Mouse (Mus musculus) megakaryocyte, adult 5-6 weeks (primary cell): ENCODE measurements around the gene Urm1. TPM values are rescaled to one million over a fixed set of nuclear protein-coding genes. Genes with fewer than 3 reads are reported as not detected.
A peak's percentile ranks its signal among the peaks of the same experiment; 100 is the strongest.
"Not testable (repeated sequence)": the region's sequence is repeated elsewhere in the genome, so short reads cannot be mapped to it uniquely, and the experiment has no call there.

Source experiments
- ATAC-seq: 2 replicates; pipeline ENCODE4 v1.8.0; 2016; ENCODE audit warnings: mild to moderate bottlenecking, inconsistent platforms; ENCODE audit not compliant: poor library complexity, severe bottlenecking
- total RNA-seq, 2 experiments: library from RNA; stranded (forward) in 1 of 2; stranded (reverse) in 1 of 2; fragments of 153-499, 151-499 nt in 1 of 2; fragments of 221-1000, 200-1000 nt in 1 of 2; gene quantifications; 2 replicates each; pipeline versions ENCODE4 v1.2.3 to v1.2.4; 2015 to 2017

Urm1 gene
- total RNA-seq (2015) (8.2 and 9.3 TPM in 2 replicates), total RNA-seq (2017) (16.1 and 17.8 TPM in 2 replicates)

GRCm38 (mm10) chr2:29820025-29820817, at the start of gene Urm1:
Urm1 (plus strand) TSS chr2:29820075.
- ATAC-seq = peak; percentile 75

- ATAC-seq = no peak
Measured at GRCm38 (mm10) chr2:29770162-29770561, 49.7 kb upstream of the Urm1 start.

GRCm38 (mm10) chr2:29771611-29772461, 48.0 kb upstream of the Urm1 start:
- ATAC-seq = peak; percentile 88

- ATAC-seq = peak; percentile 66
Measured at GRCm38 (mm10) chr2:29773323-29773722, 46.6 kb upstream of the Urm1 start.

- not testable (repeated sequence) for ATAC-seq
Measured at GRCm38 (mm10) chr2:29781256-29781655, 38.6 kb upstream of the Urm1 start.

- no peak for ATAC-seq
Measured at GRCm38 (mm10) chr2:29784290-29784689, 35.6 kb upstream of the Urm1 start.

- ATAC-seq = peak; percentile 89
Measured at GRCm38 (mm10) chr2:29787104-29787917, 32.6 kb upstream of the Urm1 start, which contains the start of gene Coq4. Coq4 (plus strand) TSS chr2:29787493.

DNA sequence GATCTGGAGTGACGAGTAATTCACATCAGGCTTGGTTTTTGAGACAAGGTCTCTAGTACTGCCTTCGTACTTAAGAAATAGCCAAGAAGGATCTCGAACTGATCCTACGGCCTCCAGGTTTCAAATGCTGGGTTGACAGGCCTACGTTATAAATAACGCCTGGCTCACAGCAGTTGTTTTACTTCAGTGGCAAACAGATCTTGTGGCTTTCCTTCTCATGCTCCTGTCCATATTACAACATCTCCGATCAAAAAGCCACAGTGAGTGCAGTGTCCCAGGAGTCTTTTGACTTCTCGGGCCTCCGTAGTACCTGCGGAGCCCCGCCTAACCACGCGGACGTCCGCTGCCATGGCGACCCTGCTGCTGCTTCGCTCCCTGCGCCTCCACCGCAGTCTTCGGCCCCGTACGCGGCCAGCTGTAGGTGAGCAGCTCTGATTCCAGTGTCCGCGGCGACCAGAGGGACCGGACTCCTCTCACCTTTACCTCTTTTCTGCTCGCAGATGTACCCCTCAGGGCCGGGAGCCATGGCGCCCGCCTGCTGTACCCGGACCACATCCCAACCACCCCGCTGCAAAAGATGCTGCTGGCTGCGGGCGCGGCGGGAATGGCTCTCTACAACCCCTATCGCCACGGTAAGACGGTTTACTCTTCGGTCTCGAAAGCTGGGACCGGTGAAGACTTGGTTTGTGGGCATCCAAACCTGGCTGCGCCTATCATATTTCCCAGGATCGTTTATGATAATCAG, 31.8 kb upstream of the Urm1 start, which contains the start of gene Trub2:
TSS of gene Trub2 (minus strand) at position 566 of the 745 bp plus-strand sequence.
- peak; percentile 92 for ATAC-seq

DNA sequence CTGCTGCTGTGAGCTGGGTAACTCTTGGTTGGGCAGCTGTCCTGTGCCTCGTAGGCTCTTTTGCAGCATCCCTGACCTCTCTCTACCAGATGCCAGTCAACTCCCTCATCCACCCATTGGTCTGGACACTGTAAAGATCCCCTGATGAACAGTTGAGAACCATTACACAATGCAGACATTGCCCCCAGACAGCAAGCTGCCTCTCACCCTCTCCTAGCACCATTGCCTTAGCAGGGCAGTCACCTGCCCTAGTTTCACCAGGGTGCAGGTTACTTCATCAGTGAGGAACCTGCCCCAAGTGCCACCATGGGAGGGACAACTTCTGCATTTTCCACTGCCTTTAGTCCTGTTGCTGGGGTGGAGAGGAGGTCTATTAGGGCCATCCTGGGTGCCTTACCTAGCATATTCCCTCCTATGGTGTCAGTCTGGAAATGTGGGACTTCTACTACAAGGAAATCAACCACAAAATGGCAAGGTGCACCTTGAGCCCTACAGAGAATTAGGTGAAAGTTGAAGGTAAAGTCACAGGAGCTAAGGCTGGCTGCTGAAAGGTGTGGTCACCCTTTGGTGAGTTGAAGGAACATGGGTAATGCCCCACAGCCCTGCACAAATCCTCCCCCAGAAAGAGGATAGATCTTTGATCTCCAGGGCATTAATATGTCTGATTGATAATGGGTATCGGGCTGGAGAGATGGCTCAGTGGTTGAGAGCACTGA, 26.9 kb upstream of the Urm1 start:
- peak; percentile 69 for ATAC-seq

DNA sequence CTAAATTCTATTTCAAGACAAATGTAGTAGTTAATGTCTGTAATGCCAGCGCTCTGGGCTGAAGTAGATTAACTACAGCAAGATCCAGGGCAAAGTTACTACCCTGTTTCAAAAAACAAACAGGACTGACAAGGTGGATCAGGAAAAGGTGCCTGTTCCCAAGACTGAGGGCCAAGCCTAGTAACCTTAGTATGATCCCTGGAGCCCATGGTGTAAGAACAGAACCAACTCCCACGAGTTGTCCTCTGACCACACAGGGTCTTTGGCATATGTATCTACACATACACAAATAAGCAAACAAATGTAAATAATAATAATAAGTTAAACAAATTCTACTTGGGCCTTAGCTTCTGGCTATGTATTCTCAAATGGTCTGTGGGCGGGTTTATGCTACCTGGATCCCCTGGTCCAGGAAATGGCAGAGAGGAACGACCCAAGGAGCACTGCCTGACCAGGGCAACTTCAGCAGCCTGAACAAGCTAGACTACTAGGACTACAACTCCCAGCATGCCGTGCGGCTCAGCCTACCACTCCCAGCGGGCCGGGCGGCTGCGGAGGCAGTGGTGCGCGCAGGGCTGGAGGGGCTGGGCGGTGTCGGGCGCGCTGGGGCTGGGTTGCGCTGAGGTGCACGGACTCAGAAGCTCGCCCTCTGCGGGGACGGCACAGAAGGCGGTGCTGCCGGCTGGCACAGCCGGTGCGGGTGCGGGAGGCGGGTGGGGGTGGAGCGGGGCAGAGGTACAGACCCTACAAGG, 17.6 kb upstream of the Urm1 start, which contains the start of gene Slc27a4:
TSS of gene Slc27a4 (plus strand) at position 560 of the 752 bp plus-strand sequence.
- peak; percentile 99 for ATAC-seq

GRCm38 (mm10) chr2:29802827-29803201, 17.1 kb upstream of the Urm1 start:
- no peak for ATAC-seq

DNA sequence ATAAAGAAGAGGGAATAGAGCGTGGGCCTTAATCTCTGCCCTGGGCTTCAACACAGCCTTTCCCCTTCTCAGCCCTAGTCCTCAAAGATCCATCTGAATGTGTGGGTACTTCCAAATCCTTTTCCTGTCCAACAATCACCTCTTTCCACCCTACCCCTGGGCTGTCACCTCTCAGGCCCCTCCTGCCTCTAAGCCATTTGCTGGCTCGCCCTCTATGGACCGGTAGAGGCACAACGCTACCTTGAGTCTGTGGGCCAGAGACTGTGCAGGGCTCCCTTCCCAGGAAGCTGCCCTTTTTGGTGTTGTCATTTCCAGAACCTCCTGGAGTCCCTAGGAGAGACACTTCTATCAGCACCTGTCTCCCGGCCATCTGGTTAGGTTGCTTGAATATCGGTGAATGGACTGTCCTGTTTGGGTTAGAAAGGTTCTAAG, 16.5 kb upstream of the Urm1 start:
- peak; percentile 72 for ATAC-seq

DNA sequence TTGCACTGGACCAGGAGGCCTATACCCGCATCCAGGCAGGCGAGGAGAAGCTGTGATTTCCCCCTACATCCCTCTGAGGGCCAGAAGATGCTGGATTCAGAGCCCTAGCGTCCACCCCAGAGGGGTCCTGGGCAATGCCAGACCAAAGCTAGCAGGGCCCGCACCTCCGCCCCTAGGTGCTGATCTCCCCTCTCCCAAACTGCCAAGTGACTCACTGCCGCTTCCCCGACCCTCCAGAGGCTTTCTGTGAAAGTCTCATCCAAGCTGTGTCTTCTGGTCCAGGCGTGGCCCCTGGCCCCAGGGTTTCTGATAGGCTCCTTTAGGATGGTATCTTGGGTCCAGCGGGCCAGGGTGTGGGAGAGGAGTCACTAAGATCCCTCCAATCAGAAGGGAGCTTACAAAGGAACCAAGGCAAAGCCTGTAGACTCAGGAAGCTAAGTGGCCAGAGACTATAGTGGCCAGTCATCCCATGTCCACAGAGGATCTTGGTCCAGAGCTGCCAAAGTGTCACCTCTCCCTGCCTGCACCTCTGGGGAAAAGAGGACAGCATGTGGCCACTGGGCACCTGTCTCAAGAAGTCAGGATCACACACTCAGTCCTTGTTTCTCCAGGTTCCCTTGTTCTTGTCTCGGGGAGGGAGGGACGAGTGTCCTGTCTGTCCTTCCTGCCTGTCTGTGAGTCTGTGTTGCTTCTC, 4.0 kb upstream of the Urm1 start:
- no peak for ATAC-seq

DNA sequence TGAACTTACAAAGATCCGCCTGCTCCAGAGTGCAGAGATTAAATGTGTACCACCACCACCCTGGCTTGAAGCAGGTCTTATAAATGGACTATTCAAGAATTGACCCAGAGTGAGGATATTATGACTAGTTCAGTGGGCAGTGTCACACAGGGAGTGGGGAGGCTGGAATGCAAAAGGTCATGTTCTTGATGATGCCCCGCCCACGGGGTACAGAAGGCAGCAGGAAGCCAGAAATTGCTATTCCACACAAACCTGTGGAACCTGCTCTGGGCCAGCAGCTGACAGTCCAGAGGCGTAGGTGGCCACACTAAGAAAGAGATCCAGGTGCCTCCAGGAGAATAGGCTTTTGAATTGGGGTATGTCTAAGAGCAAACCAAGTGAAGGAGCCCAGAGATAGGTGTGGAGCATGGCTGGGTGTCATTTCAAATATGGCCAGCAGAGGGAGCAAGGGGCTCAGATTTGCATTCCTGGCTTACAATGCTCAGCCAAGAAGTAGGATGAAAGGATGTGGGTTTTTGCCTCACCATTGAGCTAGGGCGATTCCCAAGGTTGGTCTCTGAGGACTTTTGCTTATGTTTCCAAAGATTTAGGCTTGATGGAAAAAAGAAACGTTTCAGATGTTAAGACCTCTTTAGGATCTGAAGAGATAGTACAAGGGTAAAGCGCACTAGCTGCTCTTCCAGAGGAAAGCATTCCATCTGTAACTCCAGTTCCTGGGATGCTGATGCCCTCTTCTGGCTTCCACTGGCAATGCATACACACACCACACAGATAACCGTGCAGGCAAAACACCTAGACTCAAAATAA, 2.2 kb upstream of the Urm1 start:
- peak; percentile 70 for ATAC-seq

DNA sequence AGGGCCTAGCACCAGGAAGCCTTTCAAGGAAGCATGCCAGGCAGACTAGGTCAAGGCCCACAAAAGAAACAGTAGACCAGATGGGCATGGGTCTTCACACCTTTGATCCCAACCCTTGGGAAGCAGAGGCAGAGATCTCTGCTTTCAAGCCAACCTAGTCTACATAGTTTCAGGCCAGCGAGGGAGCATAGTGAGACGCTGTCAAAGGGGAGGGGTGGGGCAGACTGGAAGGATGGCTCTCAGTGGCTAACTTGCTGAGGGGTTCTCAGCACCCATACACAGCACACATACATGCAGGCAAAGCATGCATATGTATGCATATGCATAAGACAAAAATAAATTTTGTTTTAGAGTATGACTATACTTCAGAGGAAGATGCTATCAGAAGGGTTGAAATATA, 512 bp upstream of the Urm1 start:
- no peak for ATAC-seq

- ATAC-seq = 0 out of 2 replicates have a peak, but pooled peaks have one; percentile 4
Measured at GRCm38 (mm10) chr2:29826318-29826925, 6.5 kb downstream of the Urm1 start.
